Mouse (Mus musculus) kidney, postnatal 10 days (tissue): ENCODE measurements around the gene Tmed8.
"Not testable (repeated sequence)": the region's sequence is repeated elsewhere in the genome, so short reads cannot be mapped to it uniquely, and the experiment has no call there.

Source experiments
- DNase-seq: peaks from one replicate; pipeline ENCODE4 v3.0.0; 2021; ENCODE audit warnings: mixed read lengths

Gene Tmed8

GRCm38 (mm10) chr12:87199973-87200586, at the start of gene Tmed8:
TSS of gene Tmed8 (minus strand) at chr12:87200454.
- peak; percentile 89 for DNase-seq

- no peak for DNase-seq
Measured at GRCm38 (mm10) chr12:87238632-87239031, 38.4 kb upstream of the Tmed8 start, which contains the start of gene Noxred1. TSS of gene Noxred1 (minus strand) at chr12:87238732.

GRCm38 (mm10) chr12:87236882-87237483, 36.7 kb upstream of the Tmed8 start:
- no peak for DNase-seq

- no peak for DNase-seq
Measured at GRCm38 (mm10) chr12:87230379-87230895, 30.2 kb upstream of the Tmed8 start.

GRCm38 (mm10) chr12:87229633-87230032, 29.4 kb upstream of the Tmed8 start:
- no peak for DNase-seq

- no peak for DNase-seq
Measured at GRCm38 (mm10) chr12:87226801-87227200, 26.5 kb upstream of the Tmed8 start.

GRCm38 (mm10) chr12:87224950-87225349, 24.7 kb upstream of the Tmed8 start:
- no peak for DNase-seq

GRCm38 (mm10) chr12:87219362-87219761, 19.1 kb upstream of the Tmed8 start:
- DNase-seq: peak; percentile 35

- no peak for DNase-seq
Measured at GRCm38 (mm10) chr12:87217596-87217995, 17.3 kb upstream of the Tmed8 start.

GRCm38 (mm10) chr12:87216053-87216452, 15.8 kb upstream of the Tmed8 start:
- DNase-seq: no peak

GRCm38 (mm10) chr12:87212844-87213606, 12.8 kb upstream of the Tmed8 start:
- DNase-seq: no peak

GRCm38 (mm10) chr12:87205789-87206188, 5.5 kb upstream of the Tmed8 start:
- DNase-seq: not testable (repeated sequence)

GRCm38 (mm10) chr12:87201694-87202093, 1.4 kb upstream of the Tmed8 start:
- DNase-seq: no peak

- DNase-seq: peak; percentile 61
Measured at GRCm38 (mm10) chr12:87199206-87199972, 865 bp downstream of the Tmed8 start, which contains the start of gene Samd15. TSS of gene Samd15 (plus strand) at chr12:87199723.

- DNase-seq: no peak
Measured at GRCm38 (mm10) chr12:87198792-87199191, 1.5 kb downstream of the Tmed8 start.

- no peak for DNase-seq
Measured at GRCm38 (mm10) chr12:87196310-87196709, 3.9 kb downstream of the Tmed8 start.

GRCm38 (mm10) chr12:87195069-87195468, 5.2 kb downstream of the Tmed8 start:
- DNase-seq: no peak

- DNase-seq: no peak
Measured at GRCm38 (mm10) chr12:87193008-87193407, 7.2 kb downstream of the Tmed8 start.

GRCm38 (mm10) chr12:87177631-87178030, 22.6 kb downstream of the Tmed8 start:
- no peak for DNase-seq

- DNase-seq: no peak
Measured at GRCm38 (mm10) chr12:87175194-87175946, 24.9 kb downstream of the Tmed8 start.

- no peak for DNase-seq
Measured at GRCm38 (mm10) chr12:87160815-87161214, 39.4 kb downstream of the Tmed8 start.

GRCm38 (mm10) chr12:87160310-87160709, 39.9 kb downstream of the Tmed8 start:
- DNase-seq: no peak
